7 mouse cellular contexts compared by ENCODE assay signal in the genomic region with DNA sequence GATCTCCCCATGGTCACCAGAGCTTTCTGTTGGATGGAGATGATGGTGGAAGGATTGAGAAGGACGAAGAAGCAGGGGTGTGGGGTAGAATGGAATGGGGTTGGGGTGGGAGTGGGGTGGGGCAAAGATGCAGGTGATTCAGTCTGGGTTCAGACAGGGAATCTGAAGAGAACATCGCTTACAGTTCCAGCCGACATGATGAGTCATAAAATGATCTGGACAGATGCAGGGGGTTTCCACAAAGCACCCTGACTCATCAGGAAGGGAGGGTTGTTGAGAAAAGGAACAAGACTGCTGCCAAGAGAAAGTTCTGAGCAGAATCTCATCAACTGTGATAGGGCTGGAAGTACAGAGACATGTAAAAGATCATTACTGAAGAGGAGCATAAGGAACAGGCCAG.
A peak's percentile ranks its signal among the peaks of the same experiment; 100 is the strongest.
DNase-seq lines count a peak whose midpoint lies in the region; ATAC-seq and TF ChIP-seq lines count a peak whose summit lies in the region.
"Not testable (repeated sequence)": the region's sequence is repeated elsewhere in the genome, so short reads cannot be mapped to it uniquely, and the experiment has no call there.

No protein-coding gene starts in this region.

- not testable (repeated sequence) for H3K79me2 ChIP-seq in MEL (ENCODE audit: control insufficient read depth, insufficient read depth, low read length, poor library complexity); myocyte (ENCODE audit: control insufficient read depth, insufficient read depth)

- not testable (repeated sequence) for TF ChIP-seq EP300 in MEL (IDR thresholded peaks at IDR 0.05; ENCODE audit: low read depth in 1 of 2, low read length in 2 of 2)

- not testable (repeated sequence) for H3K36me3 ChIP-seq in MEL (ENCODE audit: control insufficient read depth in 1 of 2, insufficient read depth in 2 of 2, low read length in 2 of 2); myocyte (ENCODE audit: control insufficient read depth, insufficient read depth)

- not testable (repeated sequence) for H3K27ac ChIP-seq in MEL (ENCODE audit: control insufficient read depth, low read depth, low read length)
- peak overlapping the region; percentile 93 for H3K27ac ChIP-seq in embryonic fibroblast, embryonic 13.5 days (ENCODE audit: insufficient read depth, low read length)

- H3K9me3 ChIP-seq in MEL (replicated peaks; ENCODE audit: insufficient read depth, low read length): not testable (repeated sequence)

- H3K4me3 ChIP-seq in MEL (ENCODE audit: control insufficient read depth in 1 of 2, insufficient read depth in 1 of 2, low read depth in 2 of 2, low read length in 2 of 2); embryonic fibroblast, embryonic 13.5 days (ENCODE audit: insufficient read depth, low read length); myocyte: not testable (repeated sequence)

- CTCF ChIA-PET in Patski (lab: Charles Lee): not testable (repeated sequence)

- DNase-seq in A20 (ENCODE audit: low read depth, low spot score) (peak; percentile 43), MEL (ENCODE audit: low read depth, low spot score) (peak; percentile 41), Patski (ENCODE audit: low read depth, low spot score) (peak; percentile 39)
- peak; percentile 9 for DNase-seq in adrenal gland, postnatal 10 days
- DNase-seq in heart, adult 11 months: peak; percentile 81

- not testable (repeated sequence) for H3K27me3 ChIP-seq in MEL (ENCODE audit: control insufficient read depth in 1 of 2, insufficient read depth in 2 of 2, low read length in 2 of 2); Patski; myocyte (ENCODE audit: control insufficient read depth, insufficient read depth, insufficient read length)

- TF ChIP-seq CTCF in MEL (IDR thresholded peaks at IDR 0.05 in 2 of 3, conservative IDR thresholded peaks at IDR 0.05 in 1 of 3; ENCODE audit: control insufficient read depth in 1 of 3, insufficient read depth in 1 of 3, low read depth in 2 of 3, low read length in 3 of 3, poor library complexity in 1 of 3, severe bottlenecking in 1 of 3); Patski (IDR thresholded peaks at IDR 0.05); embryonic fibroblast, embryonic 13.5 days (IDR thresholded peaks at IDR 0.05; ENCODE audit: borderline replicate concordance, insufficient read depth, low read length): not testable (repeated sequence)

- peak; percentile 24 for ATAC-seq in Patski

- TF ChIP-seq RAD21 in MEL (IDR thresholded peaks at IDR 0.05; ENCODE audit: low read depth, low read length): not testable (repeated sequence)

- not testable (repeated sequence) for H3K9ac ChIP-seq in MEL (ENCODE audit: control insufficient read depth, low read depth, low read length, poor library complexity, severe bottlenecking)

- H3ac ChIP-seq in myocyte (ENCODE audit: control insufficient read depth, insufficient read length): not testable (repeated sequence)

- H3K4me1 ChIP-seq in MEL (ENCODE audit: control insufficient read depth in 1 of 2, insufficient read depth in 2 of 2, low read length in 2 of 2): peaks cover 0 to 15% of the 10 kb centered on the region in 2 experiments; a peak in 3 of 4 replicates
- peaks cover 10% of the 10 kb centered on the region; the same call in 1 of the 2 replicates for H3K4me1 ChIP-seq in embryonic fibroblast, embryonic 13.5 days (ENCODE audit: control insufficient read depth, insufficient read depth, low read length)

- H3K4me2 ChIP-seq in myocyte (ENCODE audit: low read depth): peak overlapping the region; percentile 68

- POLR2A ChIA-PET in Patski (lab: Charles Lee): not testable (repeated sequence)

- TF ChIP-seq POLR2A in MEL (IDR thresholded peaks at IDR 0.05; ENCODE audit: control insufficient read depth in 1 of 2, insufficient read depth in 1 of 2, low read depth in 1 of 2, low read length in 2 of 2, poor library complexity in 1 of 2); embryonic fibroblast, embryonic 13.5 days (IDR thresholded peaks at IDR 0.05; ENCODE audit: low read depth, low read length); myocyte (IDR thresholded peaks at IDR 0.05; ENCODE audit: insufficient read length, low read depth): not testable (repeated sequence)

- in situ Hi-C loops in Patski (cut with MboI; ENCODE audit: low pct_unique_long_range_greater_than_20kb): loop anchor here (5.0 kb wide), 1 partner anchor 195 kb away; no protein-coding TSS in a partner anchor

Comparison
In these comparisons a context has a peak if more than half of its experiments do, and no peak if none do; other contexts are left out.
1. DNase-seq: peak in every context shown above with its lines; median percentile 81 in heart, adult 11 months; 43 in A20; 41 in MEL; 39 in Patski; 9 in adrenal gland, postnatal 10 days.